Mouse (Mus musculus): ENCODE results near the gene Fbxo40. TPM values are rescaled to one million over a fixed set of nuclear protein-coding genes. Genes with fewer than 3 reads are reported as not detected.

Fbxo40 gene
- polyA plus RNA-seq, 1 experiment: not detected

- H3K27ac ChIP-seq (ENCODE audit: insufficient read depth, low read depth, low read length): no peak overlapping the region
- WGBS: 87% methylated on average over 10 of the region's 10 CpGs
- TF ChIP-seq CTCF (IDR thresholded peaks at IDR 0.05; ENCODE audit: insufficient read depth, low read depth, low read length) (no peak), POLR2A (IDR thresholded peaks at IDR 0.05; ENCODE audit: insufficient read depth, low read depth, low read length) (no peak)
Observed at GRCm38 (mm10) chr16:36918505-36918904, 71.8 kb downstream of the Fbxo40 start.

DNA sequence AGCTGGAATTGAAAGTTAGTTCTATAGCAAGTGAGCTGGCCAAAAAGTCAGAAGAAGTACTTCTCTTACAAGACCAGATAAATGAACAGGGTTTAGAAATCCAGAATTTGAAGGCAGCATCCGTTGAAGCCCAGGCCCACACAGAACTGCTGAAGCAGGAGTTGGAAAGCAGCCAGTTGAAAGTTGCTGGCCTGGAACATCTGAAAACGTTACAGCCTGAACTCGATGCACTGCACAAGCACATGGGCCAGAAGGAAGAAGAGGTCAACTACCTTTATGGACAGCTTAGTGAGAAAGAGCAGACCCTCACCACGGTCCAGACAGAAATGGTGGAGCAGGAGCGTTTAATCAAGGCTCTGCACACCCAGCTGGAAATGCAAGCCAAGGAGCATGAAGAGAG, 76.1 kb downstream of the Fbxo40 start:
- H3K4me1 ChIP-seq (ENCODE audit: control insufficient read depth, insufficient read depth, low read length): no peaks in the 10 kb centered on the region
- 67% methylated on average over 5 of the region's 5 CpGs for WGBS
- no peak overlapping the region for H3K27ac ChIP-seq (ENCODE audit: insufficient read depth, low read depth, low read length)
- H3K4me3 ChIP-seq (ENCODE audit: insufficient read depth, low read depth, low read length): no peak overlapping the region
- TF ChIP-seq CTCF (IDR thresholded peaks at IDR 0.05; ENCODE audit: insufficient read depth, low read depth, low read length) (no peak), POLR2A (IDR thresholded peaks at IDR 0.05; ENCODE audit: insufficient read depth, low read depth, low read length) (no peak)

More at GRCm38 (mm10) chr16:36918505-36918904, 71.8 kb downstream of the Fbxo40 start:
- Histone ChIP-seq H3K4me3 (ENCODE audit: insufficient read depth, low read depth, low read length) (no peak overlapping the region), H3K4me1 (ENCODE audit: control insufficient read depth, insufficient read depth, low read length) (no peaks in the 10 kb centered on the region)

Other genes with a start within 250 kb of the Fbxo40 start
- gene Slc15a2, start 205.5 kb downstream of the Fbxo40 start, polyA plus RNA-seq (2012; ENCODE audit: insufficient read depth, insufficient read length, low replicate concordance, missing spikeins): not detected in 2 replicates
- not detected in 2 replicates for gene Iqcb1, start 162.1 kb downstream of the Fbxo40 start, polyA plus RNA-seq (2012; ENCODE audit: insufficient read depth, insufficient read length, low replicate concordance, missing spikeins)
- gene Eaf2, start 115.5 kb downstream of the Fbxo40 start, polyA plus RNA-seq (2012; ENCODE audit: insufficient read depth, insufficient read length, low replicate concordance, missing spikeins): not detected in 2 replicates
- 36.6 TPM in 1 of 2 replicates, not detected in the other for gene Golgb1, start 115.3 kb downstream of the Fbxo40 start, polyA plus RNA-seq (2012; ENCODE audit: insufficient read depth, insufficient read length, low replicate concordance, missing spikeins)
- 152 TPM in 1 of 2 replicates, not detected in the other for gene Hcls1, start 55.5 kb downstream of the Fbxo40 start, polyA plus RNA-seq (2012; ENCODE audit: insufficient read depth, insufficient read length, low replicate concordance, missing spikeins)
- not detected in 2 replicates for gene Polq, start 21.3 kb upstream of the Fbxo40 start, polyA plus RNA-seq (2012; ENCODE audit: insufficient read depth, insufficient read length, low replicate concordance, missing spikeins)

Data from olfactory bulb, adult 2 months (tissue).